In genomic region chr3:105670801-105671200, GRCm38 (mm10) we compare ENCODE assay signal across 23 mouse cellular contexts. TPM values are rescaled to one million over a fixed set of nuclear protein-coding genes. Genes with fewer than 3 reads are reported as not detected.
"Had no signal": no experiment of that assay in that cellular context is flagged by ENCODE, and none has a peak within 500 bp of the region (broad histone marks: within the 10 kb centered on the region; RNA-seq: fewer than 3 reads in every experiment).

No protein-coding gene starts in this region.

- H3K9me3 ChIP-seq: liver, embryonic 15.5 days; lung, embryonic 15.5 days; midbrain, embryonic 10.5 days; midbrain, embryonic 13.5 days; midbrain, embryonic 15.5 days; neural tube, embryonic 13.5 days; neural tube, embryonic 15.5 days; stomach, embryonic 15.5 days had no signal

- H3K27ac ChIP-seq: liver, embryonic 15.5 days; lung, embryonic 15.5 days; macrophage; midbrain, embryonic 10.5 days; midbrain, embryonic 13.5 days; midbrain, embryonic 15.5 days; neural tube, embryonic 13.5 days; neural tube, embryonic 15.5 days; stomach, embryonic 15.5 days; stomach, postnatal 0 days had no signal

- DNase-seq: liver, postnatal 0 days; lung, adult 2 months; lung, postnatal 14 days; lung, postnatal 36 days; retina, postnatal 1 day; right cerebral cortex, adult 18-20 months; right cerebral cortex, postnatal 25 days; thymus, adult 2 months; thymus, postnatal 25 days; thymus, postnatal 4 days had no signal

- ATAC-seq: liver, postnatal 0 days; lung, postnatal 0 days; midbrain, embryonic 13.5 days; midbrain, embryonic 15.5 days had no signal

- H3K36me3 ChIP-seq: liver, embryonic 15.5 days; midbrain, embryonic 10.5 days; midbrain, embryonic 15.5 days; neural tube, embryonic 13.5 days; stomach, embryonic 15.5 days had no signal

- H3K4me1 ChIP-seq: lung, embryonic 15.5 days; midbrain, embryonic 10.5 days; midbrain, embryonic 13.5 days; neural tube, embryonic 13.5 days; stomach, embryonic 15.5 days had no signal

- H3K4me3 ChIP-seq: liver, embryonic 15.5 days; lung, embryonic 15.5 days; midbrain, embryonic 10.5 days; midbrain, embryonic 13.5 days; midbrain, embryonic 15.5 days; myocyte; neural tube, embryonic 13.5 days; neural tube, embryonic 15.5 days; stomach, embryonic 15.5 days had no signal

- H3K9ac ChIP-seq: liver, embryonic 15.5 days; liver, postnatal 0 days; lung, embryonic 15.5 days; midbrain, embryonic 13.5 days; midbrain, embryonic 15.5 days; neural tube, embryonic 13.5 days; neural tube, embryonic 15.5 days; stomach, embryonic 15.5 days had no signal

- H3K27me3 ChIP-seq: lung, embryonic 15.5 days; midbrain, embryonic 13.5 days; midbrain, embryonic 15.5 days; neural tube, embryonic 13.5 days; neural tube, embryonic 15.5 days; stomach, embryonic 15.5 days had no signal

- H3K4me2 ChIP-seq: liver, embryonic 15.5 days; lung, embryonic 15.5 days; midbrain, embryonic 13.5 days; midbrain, embryonic 15.5 days; neural tube, embryonic 13.5 days; neural tube, embryonic 15.5 days; stomach, embryonic 15.5 days had no signal

RNA-seq across cellular contexts. Expression of gene Inka2, which starts 33.6 kb away (rescaled TPM):
- total RNA-seq: megakaryocyte progenitor cell, adult 5-6 weeks had no signal
